Mouse (Mus musculus) MEL (cell line): ENCODE measurements around the gene Amt. TPM values are rescaled to one million over a fixed set of nuclear protein-coding genes. Genes with fewer than 3 reads are reported as not detected.
A peak's percentile ranks its signal among the peaks of the same experiment; 100 is the strongest.

ENCODE experiments used
- DNase-seq: peaks from one replicate; pipeline ENCODE4 v3.0.0; 2011; ENCODE audit warnings: low read depth, low spot score
- H3K27ac ChIP-seq: 2 replicates; pipeline ENCODE4 v1.5.1; 2012; ENCODE audit warnings: low read depth, mild to moderate bottlenecking, control low read depth, low read length, moderate library complexity; ENCODE audit not compliant: control insufficient read depth
- H3K27me3 ChIP-seq, 2 experiments: fragments of 150-350 bp in 1 of 2; sonication (generic) in 1 of 2; 2 replicates each; pipeline ENCODE4 v1.6.1; 2012; ENCODE audit warnings: low read length in 2 of 2, mild to moderate bottlenecking in 2 of 2, improper control_type of control experiment in 1 of 2, moderate library complexity in 1 of 2; ENCODE audit not compliant: insufficient read depth in 2 of 2, control insufficient read depth in 1 of 2
- H3K36me3 ChIP-seq, 2 experiments: 2 replicates each; pipeline ENCODE4 v1.6.1; 2012 to 2014; ENCODE audit warnings: low read length in 2 of 2, improper control_type of control experiment in 1 of 2, inconsistent platforms in 1 of 2, mild to moderate bottlenecking in 1 of 2; ENCODE audit not compliant: insufficient read depth in 2 of 2, control insufficient read depth in 1 of 2
- H3K4me1 ChIP-seq, 2 experiments: fragments of 150-350 bp in 1 of 2; sonication (generic) in 1 of 2; 2 replicates each; pipeline ENCODE4 v1.6.1; 2012; ENCODE audit warnings: low read length in 2 of 2, improper control_type of control experiment in 1 of 2, mild to moderate bottlenecking in 1 of 2; ENCODE audit not compliant: insufficient read depth in 2 of 2, control insufficient read depth in 1 of 2
- H3K4me3 ChIP-seq, 2 experiments: fragments of 150-350 bp in 1 of 2; sonication (generic) in 1 of 2; 2 replicates each; pipeline ENCODE4 v1.5.1; 2012; ENCODE audit warnings: low read depth in 2 of 2, low read length in 2 of 2, mild to moderate bottlenecking in 2 of 2, moderate library complexity in 2 of 2, control low read depth in 1 of 2, improper control_type of control experiment in 1 of 2; ENCODE audit not compliant: control insufficient read depth in 1 of 2, insufficient read depth in 1 of 2
- H3K79me2 ChIP-seq: 2 replicates; pipeline ENCODE4 v1.6.1; 2012; ENCODE audit warnings: mild to moderate bottlenecking, low read length, moderate library complexity; ENCODE audit not compliant: control insufficient read depth, poor library complexity, insufficient read depth
- H3K9ac ChIP-seq: 2 replicates; pipeline ENCODE4 v1.6.1; 2012; ENCODE audit warnings: low read depth, mild to moderate bottlenecking, control low read depth, low read length, moderate library complexity; ENCODE audit not compliant: control insufficient read depth, poor library complexity, severe bottlenecking
- H3K9me3 ChIP-seq: fragments of 150-350 bp; sonication (generic); replicated peaks from 2 replicates; pipeline ENCODE4 v1.6.1; 2012; ENCODE audit warnings: mild to moderate bottlenecking, low read length, improper control_type of control experiment, moderate library complexity; ENCODE audit not compliant: insufficient read depth
- BHLHE40 ChIP-seq: IDR thresholded peaks from 2 replicates; pipeline ENCODE4 v1.6.1; 2012; ENCODE audit warnings: low read depth, mild to moderate bottlenecking, inconsistent platforms, low read length, improper control_type of control experiment, borderline replicate concordance
- CHD1 ChIP-seq: IDR thresholded peaks from 2 replicates; pipeline ENCODE4 v1.6.1; 2012; ENCODE audit warnings: low read depth, mild to moderate bottlenecking, inconsistent platforms, low read length, improper control_type of control experiment
- CTCF ChIP-seq, 3 experiments: IDR thresholded peaks in 2 of 3; conservative IDR thresholded peaks in 1 of 3; 2 replicates each; pipeline ENCODE4 v1.5.1; 2011 to 2012; ENCODE audit warnings: low read length in 3 of 3, low read depth in 2 of 3, mild to moderate bottlenecking in 2 of 3, improper control_type of control experiment in 1 of 3, inconsistent platforms in 1 of 3, mixed read lengths in 1 of 3, moderate library complexity in 1 of 3; ENCODE audit not compliant: control insufficient read depth in 1 of 3, insufficient read depth in 1 of 3, poor library complexity in 1 of 3, severe bottlenecking in 1 of 3
- EP300 ChIP-seq, 2 experiments: IDR thresholded peaks; 2 replicates each; pipeline ENCODE4 v1.6.1; 2011; ENCODE audit warnings: improper control_type of control experiment in 2 of 2, low read length in 2 of 2, low read depth in 1 of 2, mild to moderate bottlenecking in 1 of 2
- HCFC1 ChIP-seq: IDR thresholded peaks from 2 replicates; pipeline ENCODE4 v1.6.1; 2012; ENCODE audit warnings: low read depth, mild to moderate bottlenecking, inconsistent platforms, low read length, improper control_type of control experiment, moderate library complexity
- MAX ChIP-seq: IDR thresholded peaks from 2 replicates; pipeline ENCODE4 v1.6.1; 2011; ENCODE audit warnings: low read length, improper control_type of control experiment
- MAZ ChIP-seq: IDR thresholded peaks from 2 replicates; pipeline ENCODE4 v1.6.1; 2012; ENCODE audit warnings: low read depth, mild to moderate bottlenecking, inconsistent platforms, low read length, improper control_type of control experiment
- MXI1 ChIP-seq: IDR thresholded peaks from 2 replicates; pipeline ENCODE4 v1.6.1; 2011; ENCODE audit warnings: mild to moderate bottlenecking, low read depth, low read length, improper control_type of control experiment
- POLR2A ChIP-seq, 2 experiments: IDR thresholded peaks; 2 replicates each; pipeline ENCODE4 v1.6.1; 2011 to 2012; ENCODE audit warnings: low read length in 2 of 2, mild to moderate bottlenecking in 2 of 2, control low read depth in 1 of 2, improper control_type of control experiment in 1 of 2, low read depth in 1 of 2, moderate library complexity in 1 of 2; ENCODE audit not compliant: control insufficient read depth in 1 of 2, insufficient read depth in 1 of 2, poor library complexity in 1 of 2
- POLR2AphosphoS2 ChIP-seq: IDR thresholded peaks from 2 replicates; pipeline ENCODE4 v1.6.1; 2011; ENCODE audit warnings: low read length, improper control_type of control experiment
- RAD21 ChIP-seq: IDR thresholded peaks from 2 replicates; pipeline ENCODE4 v1.6.1; 2011; ENCODE audit warnings: mild to moderate bottlenecking, low read depth, low read length, improper control_type of control experiment
- RCOR1 ChIP-seq: IDR thresholded peaks from 2 replicates; pipeline ENCODE4 v1.6.1; 2012; ENCODE audit warnings: low read depth, mild to moderate bottlenecking, inconsistent platforms, low read length, improper control_type of control experiment
- SIN3A ChIP-seq: IDR thresholded peaks from 2 replicates; pipeline ENCODE4 v1.6.1; 2012; ENCODE audit warnings: low read length, improper control_type of control experiment, inconsistent platforms
- USF1 ChIP-seq: IDR thresholded peaks from 2 replicates; pipeline ENCODE4 v1.6.1; 2014; ENCODE audit warnings: low read depth, mild to moderate bottlenecking, inconsistent platforms, low read length, improper control_type of control experiment, moderate library complexity
- USF2 ChIP-seq, 2 experiments: IDR thresholded peaks; 2 replicates each; pipeline ENCODE4 v1.6.1; 2011 to 2012; ENCODE audit warnings: improper control_type of control experiment in 2 of 2, low read length in 2 of 2, borderline replicate concordance in 1 of 2, inconsistent platforms in 1 of 2, low read depth in 1 of 2, mild to moderate bottlenecking in 1 of 2; ENCODE audit not compliant: insufficient read depth in 1 of 2
- ZNF384 ChIP-seq: IDR thresholded peaks from 2 replicates; pipeline ENCODE4 v1.6.1; 2012; ENCODE audit warnings: low read depth, mild to moderate bottlenecking, inconsistent platforms, low read length, improper control_type of control experiment
- polyA plus RNA-seq, 2 experiments: library from polyadenylated mRNA; stranded (reverse) in 1 of 2; unstranded in 1 of 2; fragments of >175 nt in 1 of 2; fragments of >200 nt in 1 of 2; gene quantifications; 2 replicates each; pipeline versions ENCODE4 v1.2.1 to v1.2.4; 2012; ENCODE audit warnings: low replicate concordance in 2 of 2, low read depth in 1 of 2; ENCODE audit not compliant: insufficient read length in 2 of 2, insufficient read depth in 1 of 2, missing spikeins in 1 of 2
- total RNA-seq: library from RNA; depleted of rRNA; stranded (reverse); fragments of 300-350 nt; gene quantifications from 2 replicates; pipeline ENCODE4 v1.2.3, GENCODE M21; 2012

Gene Amt
- total and polyA plus RNA-seq, 3 experiments = 0.15 to 0.58 TPM; not detected in 1

- TF ChIP-seq CTCF (IDR thresholded peaks at IDR 0.05 in 2 of 3, conservative IDR thresholded peaks at IDR 0.05 in 1 of 3; ENCODE audit: control insufficient read depth in 1 of 3, insufficient read depth in 1 of 3, low read depth in 2 of 3, low read length in 3 of 3, poor library complexity in 1 of 3, severe bottlenecking in 1 of 3) (no peak), CHD1 (no peak), EP300 (IDR thresholded peaks at IDR 0.05; ENCODE audit: low read depth in 1 of 2, low read length in 2 of 2) (peak in 1 of 2 experiments; percentile 23; a peak in 3 of 4 replicates), MAZ (peak; percentile 93; the same call in 1 of the 2 replicates), POLR2AphosphoS2 (no peak; the same call in 1 of the 2 replicates)
These were observed 9.9 kb downstream of the Amt start (continued) for GRCm38 (mm10) chr9:108306571-108306980.

GRCm38 (mm10) chr9:108307021-108307807 lies 10.6 kb downstream of the Amt start:
- Histone ChIP-seq H3K9me3 (no peaks in the 10 kb centered on the region), H3K4me3 (peak overlapping the region; percentile 87 to 98), H3K79me2 (peaks cover 60% of the 10 kb centered on the region), H3K36me3 (peaks cover 2 to 46% of the 10 kb centered on the region in 2 experiments; a peak in 3 of 4 replicates), H3K27ac (peak overlapping the region; percentile 90), H3K4me1 (peaks cover 4 to 21% of the 10 kb centered on the region in 2 experiments; a peak in 3 of 4 replicates), H3K27me3 (no peaks in the 10 kb centered on the region), H3K9ac (peak overlapping the region; percentile 99)
- TF ChIP-seq USF1 (peak; percentile 93), POLR2A (IDR thresholded peaks at IDR 0.05; ENCODE audit: control insufficient read depth in 1 of 2, insufficient read depth in 1 of 2, low read depth in 1 of 2, low read length in 2 of 2, poor library complexity in 1 of 2) (no peak), BHLHE40 (peak; percentile 86), ZNF384 (peak; percentile 33), MAX (peak; percentile 94), SIN3A (peak; percentile 86), RAD21 (no peak), HCFC1 (no peak), CHD1 (0 out of 2 replicates have a peak, but pooled peaks have one; percentile 41), RCOR1 (no peak), MXI1 (peak; percentile 90), USF2 (IDR thresholded peaks at IDR 0.05; ENCODE audit: borderline replicate concordance in 1 of 2, insufficient read depth in 1 of 2, low read depth in 1 of 2, low read length in 2 of 2) (peak; percentile 35 to 73; a peak in 3 of 4 replicates)
- DNase-seq = peak; percentile 64

- peaks cover 4 to 21% of the 10 kb centered on the region in 2 experiments; a peak in 3 of 4 replicates for H3K4me1 ChIP-seq
- peak overlapping the region; percentile 47 to 87 for H3K4me3 ChIP-seq
- TF ChIP-seq USF2 (IDR thresholded peaks at IDR 0.05; ENCODE audit: borderline replicate concordance in 1 of 2, insufficient read depth in 1 of 2, low read depth in 1 of 2, low read length in 2 of 2) (no peak), ZNF384 (peak; percentile 15; the same call in 1 of the 2 replicates), USF1 (0 out of 2 replicates have a peak, but pooled peaks have one; percentile 8)
- TF ChIP-seq, all 39 proteins: peak for 2
- Histone ChIP-seq H3K36me3 (peaks cover 6 to 50% of the 10 kb centered on the region in 2 experiments), H3K79me2 (peaks cover 68% of the 10 kb centered on the region), H3K9me3 (no peaks in the 10 kb centered on the region), H3K27me3 (no peaks in the 10 kb centered on the region), H3K9ac (peak overlapping the region; percentile 99), H3K27ac (no peak overlapping the region)
- no peak for DNase-seq
These were observed 11.5 kb downstream of the Amt start for GRCm38 (mm10) chr9:108308141-108308540.
